Mouse (Mus musculus) lung, embryonic 14.5 days (tissue): Measurements from ENCODE around the gene Nfia. TPM values are rescaled to one million over a fixed set of nuclear protein-coding genes. Genes with fewer than 3 reads are reported as not detected.

Experiments
- ATAC-seq: fragments of 200-750 bp; cut with Nextera tagmentation; 2 replicates; pipeline ENCODE4 v1.8.0; 2017; ENCODE audit warnings: mild to moderate bottlenecking, moderate TSS enrichment, moderate library complexity; ENCODE audit not compliant: insufficient read depth
- DNase-seq: peaks from one replicate; pipeline ENCODE4 v3.0.0-alpha.2; 2015
- H3K27ac ChIP-seq: fragments of 300-500 bp; sonication (generic); 2 replicates; pipeline ENCODE4 v1.5.1; 2014; ENCODE audit warnings: low read depth, mild to moderate bottlenecking, moderate library complexity
- H3K27me3 ChIP-seq: fragments of 300-500 bp; sonication (generic); 2 replicates; pipeline ENCODE4 v1.6.1; 2014; ENCODE audit warnings: low read length, control low read depth; ENCODE audit not compliant: insufficient read depth
- H3K36me3 ChIP-seq: fragments of 300-500 bp; sonication (generic); 2 replicates; pipeline ENCODE4 v1.6.1; 2014; ENCODE audit warnings: control low read depth; ENCODE audit not compliant: insufficient read depth
- H3K4me1 ChIP-seq: fragments of 300-500 bp; sonication (generic); 2 replicates; pipeline ENCODE4 v1.6.1; 2014; ENCODE audit warnings: antibody characterized with exemption, control low read depth; ENCODE audit not compliant: insufficient read depth
- H3K4me2 ChIP-seq: fragments of 300-500 bp; sonication (generic); 2 replicates; pipeline ENCODE4 v1.6.1; 2014; ENCODE audit warnings: mild to moderate bottlenecking
- H3K4me3 ChIP-seq: fragments of 300-500 bp; sonication (generic); 2 replicates; pipeline ENCODE4 v1.5.1; 2014; ENCODE audit warnings: low read depth, low read length
- H3K9ac ChIP-seq: fragments of 300-500 bp; sonication (generic); 2 replicates; pipeline ENCODE4 v1.6.1; 2014
- H3K9me3 ChIP-seq: fragments of 300-500 bp; sonication (generic); 2 replicates; pipeline ENCODE4 v1.6.1; 2016; ENCODE audit warnings: low read depth, low read length, control low read depth
- CTCF ChIP-seq: IDR thresholded peaks from 2 replicates; pipeline ENCODE4 v1.5.1; 2016; ENCODE audit warnings: antibody characterized with exemption, low read depth
- WGBS: fragments of 180-500 bp; shearing (Covaris S2); extraction: QIAGEN DNeasy Blood & Tissue Kit; methylation state at CpG from one replicate; pipeline ENCODE4 v1.1.7; 2014; 5-methylcytosine and 5-hydroxymethylcytosine counted together
- polyA plus RNA-seq: library from polyadenylated mRNA; unstranded; fragments of >200 nt; fragmentation: Nextera tagmentation; extraction: Ambion mirVana; gene quantifications from 2 replicates; pipeline ENCODE4 v1.2.1, GENCODE M21; 2014

Nfia gene
- polyA plus RNA-seq, 1 experiment from 2014 or later: 48.2 TPM

DNA sequence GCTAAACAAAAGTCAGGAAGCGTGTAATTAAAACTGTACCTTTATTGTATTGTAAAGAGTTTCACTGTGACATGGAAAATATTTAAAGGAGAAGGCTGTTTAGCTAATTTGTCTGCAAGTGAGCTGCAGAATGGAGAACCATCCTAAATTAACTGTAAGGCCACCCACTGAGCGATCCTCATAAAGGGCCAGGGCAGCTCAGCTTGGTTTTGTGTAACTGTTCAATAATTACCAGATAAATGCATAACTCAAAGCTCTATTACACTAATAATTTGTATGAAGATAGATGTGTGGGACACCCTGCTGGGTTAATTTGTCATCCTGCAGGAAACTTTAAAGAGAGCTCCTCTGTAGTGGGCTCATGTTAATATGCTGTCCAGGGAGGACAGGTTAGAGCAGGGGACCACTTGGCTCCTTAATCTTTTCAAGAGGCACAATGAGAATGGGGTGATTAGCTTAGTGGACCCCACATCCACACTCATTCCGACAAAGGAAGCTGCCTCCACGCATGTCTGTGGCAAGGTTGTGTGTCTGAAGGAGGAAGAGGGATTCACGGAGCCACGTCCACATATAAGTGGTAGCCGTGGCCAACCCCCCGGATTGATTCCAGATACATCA is 277.6 kb downstream of the Nfia start:
- ATAC-seq: no peak
- no peak for DNase-seq
- no peaks in the 10 kb centered on the region for H3K9me3 ChIP-seq
- no peak overlapping the region for H3K9ac ChIP-seq
- H3K27me3 ChIP-seq: no peaks in the 10 kb centered on the region
- 0 out of 2 replicates have a peak, but pooled peaks cover 5% of the 10 kb centered on the region for H3K4me1 ChIP-seq
- H3K4me2 ChIP-seq: no peak overlapping the region
- H3K36me3 ChIP-seq: peaks cover 11% of the 10 kb centered on the region; the same call in 1 of the 2 replicates
- no peak overlapping the region for H3K4me3 ChIP-seq
- no peak overlapping the region for H3K27ac ChIP-seq
- TF ChIP-seq CTCF: no peak
- 79% methylated on average over 8 of the region's 8 CpGs for WGBS

DNA sequence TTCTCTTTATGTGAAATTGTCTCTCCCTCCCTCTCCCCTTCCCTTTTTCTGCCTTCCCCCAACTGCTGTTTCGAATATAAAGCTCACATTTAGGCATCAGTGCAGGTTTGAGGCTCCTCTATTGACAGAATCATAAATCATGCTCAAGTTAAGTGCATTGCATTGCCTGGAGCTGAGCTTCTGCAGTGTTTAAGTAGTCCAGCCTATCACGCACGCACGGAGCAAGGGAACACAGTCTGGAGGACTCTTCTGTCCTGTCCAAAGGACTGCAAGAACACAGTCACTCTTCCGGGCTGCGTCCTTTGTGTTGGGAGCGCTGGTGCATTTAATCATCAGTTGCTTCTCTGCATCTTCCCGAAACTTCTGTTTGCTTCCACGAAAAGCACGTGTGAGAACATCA is 278.2 kb downstream of the Nfia start:
- H3K27ac ChIP-seq: no peak overlapping the region
- H3K4me1 ChIP-seq: 0 out of 2 replicates have a peak, but pooled peaks cover 5% of the 10 kb centered on the region

DNA sequence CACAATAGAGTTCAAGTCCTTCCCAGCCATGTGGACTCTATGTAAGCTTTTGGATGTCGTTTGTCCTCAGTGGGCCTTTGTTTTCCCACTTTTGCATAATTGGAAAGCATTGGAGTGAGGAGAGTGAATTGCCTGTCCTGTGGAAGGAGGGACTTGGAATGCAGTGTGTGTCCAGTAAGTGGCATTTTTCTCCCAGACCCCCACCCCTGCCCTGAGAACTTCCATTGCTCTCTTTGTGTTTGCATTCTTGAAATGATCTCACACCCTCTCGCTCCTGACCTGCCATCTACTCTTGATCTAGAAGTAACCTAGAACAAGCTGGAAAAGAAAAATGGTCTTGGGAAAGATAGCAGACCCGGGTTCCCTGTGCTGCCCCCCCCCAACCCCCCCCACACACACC is 278.8 kb downstream of the Nfia start:
- Histone ChIP-seq H3K9me3 (no peaks in the 10 kb centered on the region), H3K27ac (no peak overlapping the region), H3K4me1 (0 out of 2 replicates have a peak, but pooled peaks cover 5% of the 10 kb centered on the region), H3K9ac (no peak overlapping the region), H3K27me3 (no peaks in the 10 kb centered on the region), H3K4me3 (no peak overlapping the region), H3K36me3 (peaks cover 11% of the 10 kb centered on the region; the same call in 1 of the 2 replicates), H3K4me2 (no peak overlapping the region)
- WGBS: 58% methylated on average over 3 of the region's 3 CpGs
- no peak for DNase-seq
- no peak for TF ChIP-seq CTCF
- no peak for ATAC-seq

More for the DNA sequence above, 278.2 kb downstream of the Nfia start:
- WGBS: 59% methylated on average over 10 of the region's 10 CpGs
- no peak for ATAC-seq
- no peaks in the 10 kb centered on the region for H3K9me3 ChIP-seq
- H3K27me3 ChIP-seq: no peaks in the 10 kb centered on the region
- H3K9ac ChIP-seq: no peak overlapping the region
- peaks cover 11% of the 10 kb centered on the region; the same call in 1 of the 2 replicates for H3K36me3 ChIP-seq
- no peak for TF ChIP-seq CTCF
- no peak overlapping the region for H3K4me3 ChIP-seq
- no peak overlapping the region for H3K4me2 ChIP-seq
- DNase-seq: no peak

DNA sequence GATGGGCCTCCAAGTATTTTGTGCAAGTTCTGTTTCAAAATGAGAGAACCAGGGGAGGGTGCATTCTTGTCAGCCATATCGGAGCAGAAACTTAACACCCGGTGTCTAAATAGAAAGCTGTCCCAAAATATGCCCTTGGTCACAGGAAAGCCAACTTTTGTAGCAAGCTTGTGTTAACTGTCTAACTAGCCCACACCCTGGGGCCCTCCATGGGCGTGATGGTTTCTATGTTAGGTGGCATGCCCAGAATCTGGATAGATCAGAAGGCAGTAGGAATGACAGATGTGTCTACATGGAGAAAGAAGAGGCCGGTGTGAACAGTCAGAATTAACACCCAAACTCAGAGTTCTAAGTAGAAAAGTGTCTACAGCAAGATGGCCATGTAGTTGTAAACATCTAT is 282.5 kb downstream of the Nfia start:
- H3K4me3 ChIP-seq: no peak overlapping the region
- no peaks in the 10 kb centered on the region for H3K27me3 ChIP-seq
- 0 out of 2 replicates have a peak, but pooled peaks cover 5% of the 10 kb centered on the region for H3K4me1 ChIP-seq
- DNase-seq (no peak), ATAC-seq (no peak)
- no peak overlapping the region for H3K4me2 ChIP-seq
- H3K9me3 ChIP-seq: no peaks in the 10 kb centered on the region
- TF ChIP-seq CTCF: no peak
- no peak overlapping the region for H3K9ac ChIP-seq
- no peak overlapping the region for H3K27ac ChIP-seq
- 0 out of 2 replicates have a peak, but pooled peaks cover 5% of the 10 kb centered on the region for H3K36me3 ChIP-seq
- WGBS: 88% methylated on average over 4 of the region's 4 CpGs

DNA sequence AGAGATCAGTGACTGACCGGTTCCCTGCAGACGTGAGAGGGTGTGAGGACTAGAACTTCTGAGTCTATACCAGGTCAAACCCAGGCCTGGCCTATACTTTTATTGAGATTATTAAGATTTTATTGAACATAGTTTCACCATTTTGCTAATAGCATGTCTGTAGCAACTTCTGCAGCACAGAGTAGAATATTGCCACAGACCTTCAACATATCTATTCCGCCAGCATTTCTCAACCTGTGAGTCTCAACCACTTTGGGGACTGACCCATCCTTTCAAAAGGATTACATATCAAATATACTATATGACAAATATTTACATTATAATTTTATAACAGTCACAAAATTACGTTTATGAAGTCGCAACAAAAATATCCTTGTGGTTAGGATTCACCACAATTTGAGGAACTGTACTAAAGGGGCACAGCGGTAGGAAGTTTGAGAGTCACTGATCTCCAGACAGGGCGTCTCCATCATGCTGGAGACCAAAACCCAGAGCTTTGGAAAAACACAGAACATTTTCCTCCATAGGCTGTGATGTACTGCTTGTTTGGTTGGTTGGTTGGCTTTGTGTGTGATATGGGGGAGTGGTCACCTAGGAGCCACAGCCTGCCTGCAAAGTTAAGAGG is 284.0 kb downstream of the Nfia start:
- Histone ChIP-seq H3K27ac (no peak overlapping the region), H3K36me3 (0 out of 2 replicates have a peak, but pooled peaks cover 5% of the 10 kb centered on the region), H3K4me3 (no peak overlapping the region), H3K27me3 (no peaks in the 10 kb centered on the region), H3K4me1 (no peaks in the 10 kb centered on the region), H3K4me2 (no peak overlapping the region), H3K9ac (no peak overlapping the region), H3K9me3 (no peaks in the 10 kb centered on the region)
- no peak for TF ChIP-seq CTCF
- 83% methylated on average over 7 of the region's 7 CpGs for WGBS
- ATAC-seq (no peak), DNase-seq (no peak)

DNA sequence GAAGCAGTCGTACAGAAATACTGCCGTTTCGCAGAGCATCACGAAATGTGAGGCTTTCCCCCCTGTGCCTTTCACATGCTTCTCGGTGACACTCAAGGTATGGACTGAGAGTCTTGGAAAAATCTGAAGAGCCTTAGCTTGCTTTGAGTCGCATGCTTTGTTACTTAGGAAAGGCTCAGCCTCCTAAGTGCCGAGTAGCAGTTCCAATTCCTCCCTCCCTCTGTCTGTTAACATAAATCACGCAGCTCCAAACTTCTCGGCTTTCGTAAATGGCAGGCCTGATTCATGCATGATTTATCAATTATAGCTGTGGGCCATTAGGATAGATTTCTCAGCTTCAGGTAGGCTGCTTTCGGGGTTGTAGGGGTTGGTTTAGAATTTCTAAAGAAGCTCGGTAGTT is 284.7 kb downstream of the Nfia start:
- no peak for TF ChIP-seq CTCF
- no peak overlapping the region for H3K27ac ChIP-seq
- no peak for DNase-seq
- 0 out of 2 replicates have a peak, but pooled peaks cover 5% of the 10 kb centered on the region for H3K36me3 ChIP-seq
- H3K4me3 ChIP-seq: no peak overlapping the region
- WGBS: 69% methylated on average over 12 of the region's 12 CpGs
- no peak for ATAC-seq
- H3K27me3 ChIP-seq: no peaks in the 10 kb centered on the region
- no peaks in the 10 kb centered on the region for H3K4me1 ChIP-seq
- H3K9me3 ChIP-seq: no peaks in the 10 kb centered on the region
- H3K4me2 ChIP-seq: no peak overlapping the region
- H3K9ac ChIP-seq: no peak overlapping the region

DNA sequence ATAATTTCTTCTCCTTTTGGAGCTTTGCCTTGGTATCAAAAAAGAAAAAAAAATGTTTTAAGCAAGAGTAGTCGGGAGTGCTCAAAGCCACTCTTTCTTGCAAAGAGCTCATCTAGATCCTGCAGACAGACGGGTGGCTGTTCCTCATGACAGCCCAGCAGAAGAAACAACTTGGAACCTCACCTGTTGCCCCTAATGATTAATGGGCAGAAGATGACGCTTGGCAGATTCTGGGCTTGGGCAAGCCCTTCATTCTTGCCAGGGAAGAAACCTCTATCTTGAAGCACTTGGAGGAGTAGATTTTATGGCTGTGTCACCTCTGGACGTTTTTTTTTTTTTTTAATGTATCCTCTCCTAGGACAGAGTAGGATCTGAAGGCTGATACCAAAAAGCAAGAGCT is 285.2 kb downstream of the Nfia start:
- Histone ChIP-seq H3K4me3 (no peak overlapping the region), H3K9ac (no peak overlapping the region), H3K27me3 (no peaks in the 10 kb centered on the region), H3K36me3 (0 out of 2 replicates have a peak, but pooled peaks cover 5% of the 10 kb centered on the region), H3K4me1 (0 out of 2 replicates have a peak, but pooled peaks cover 2% of the 10 kb centered on the region), H3K27ac (no peak overlapping the region), H3K9me3 (no peaks in the 10 kb centered on the region), H3K4me2 (no peak overlapping the region)
- ATAC-seq (no peak), DNase-seq (no peak)
- TF ChIP-seq CTCF: no peak
- 50% methylated on average over 4 of the region's 4 CpGs for WGBS
